Mouse (Mus musculus): ENCODE measurements around the gene Dlg2. TPM values are rescaled to one million over a fixed set of nuclear protein-coding genes. Genes with fewer than 3 reads are reported as not detected.

The Dlg2 gene
- 1.7 TPM for polyA plus RNA-seq (2014; fragmentation: Illumina TruSeq; extraction: RNeasy Lipid Tissue Mini Kit (QIAGEN cat#74804); ENCODE audit: low replicate concordance)

GRCm38 (mm10) chr7:90476313-90477245 is at the start of gene Dlg2:
Gene Dlg2, plus strand, starts transcription at chr7:90476672.

GRCm38 (mm10) chr7:90442518-90443080 is 33.9 kb upstream of the Dlg2 start, which contains the start of gene Crebzf:
Gene Crebzf, plus strand, starts transcription at chr7:90442729.

GRCm38 (mm10) chr7:90456845-90457468 is 19.5 kb upstream of the Dlg2 start, which contains the start of gene Tmem126a:
Gene Tmem126a, minus strand, starts transcription at chr7:90457229.

GRCm38 (mm10) chr7:90475793-90476312 is 619 bp upstream of the Dlg2 start, which contains the start of gene Tmem126b:
Gene Tmem126b, minus strand, starts transcription at chr7:90476001.

Other genes starting within 250 kb of the Dlg2 start
- gene Ccdc83, start 210.9 kb upstream of the Dlg2 start, polyA plus RNA-seq (2014; fragmentation: Illumina TruSeq; extraction: RNeasy Lipid Tissue Mini Kit (QIAGEN cat#74804); ENCODE audit: low replicate concordance) = 0.30 TPM
- 27.4 TPM for gene Sytl2, start 174.4 kb upstream of the Dlg2 start, polyA plus RNA-seq (2014; fragmentation: Illumina TruSeq; extraction: RNeasy Lipid Tissue Mini Kit (QIAGEN cat#74804); ENCODE audit: low replicate concordance)
- gene Ccdc89, start 50.1 kb upstream of the Dlg2 start, polyA plus RNA-seq (2014; fragmentation: Illumina TruSeq; extraction: RNeasy Lipid Tissue Mini Kit (QIAGEN cat#74804); ENCODE audit: low replicate concordance) = 0.59 TPM
- gene Crebzf, start 33.9 kb upstream of the Dlg2 start, polyA plus RNA-seq (2014; fragmentation: Illumina TruSeq; extraction: RNeasy Lipid Tissue Mini Kit (QIAGEN cat#74804); ENCODE audit: low replicate concordance) = 142 TPM
- 168 TPM for gene Tmem126a, start 19.4 kb upstream of the Dlg2 start, polyA plus RNA-seq (2014; fragmentation: Illumina TruSeq; extraction: RNeasy Lipid Tissue Mini Kit (QIAGEN cat#74804); ENCODE audit: low replicate concordance)
- 53.4 TPM for gene Tmem126b, start 671 bp upstream of the Dlg2 start, polyA plus RNA-seq (2014; fragmentation: Illumina TruSeq; extraction: RNeasy Lipid Tissue Mini Kit (QIAGEN cat#74804); ENCODE audit: low replicate concordance)